Mouse (Mus musculus) thymus, adult 2 months (tissue): ENCODE measurements around the gene Fmc1. TPM values are rescaled to one million over a fixed set of nuclear protein-coding genes. Genes with fewer than 3 reads are reported as not detected.

Source experiments
- DNase-seq: peaks from one replicate; pipeline ENCODE4 v3.0.0; 2021
- H3K27ac ChIP-seq: fragments of 200-500 bp; 2 replicates; pipeline ENCODE4 v1.5.1; 2012; ENCODE audit warnings: low read length, control low read depth; ENCODE audit not compliant: control insufficient read depth, insufficient read depth
- H3K27me3 ChIP-seq: fragments of 200-500 bp; 2 replicates; pipeline ENCODE4 v1.6.1; 2012; ENCODE audit warnings: mild to moderate bottlenecking, low read length, moderate library complexity, mixed read lengths; ENCODE audit not compliant: control insufficient read depth, insufficient read depth
- H3K36me3 ChIP-seq: fragments of 200-500 bp; 2 replicates; pipeline ENCODE4 v1.6.1; 2012; ENCODE audit warnings: mild to moderate bottlenecking, low read length, moderate library complexity; ENCODE audit not compliant: control insufficient read depth, insufficient read depth
- H3K4me1 ChIP-seq: fragments of 200-500 bp; replicated peaks from 2 replicates; pipeline ENCODE4 v1.6.1; 2012; ENCODE audit warnings: low read length; ENCODE audit not compliant: control insufficient read depth, insufficient read depth
- H3K4me3 ChIP-seq: fragments of 200-500 bp; 2 replicates; pipeline ENCODE4 v1.5.1; 2012; ENCODE audit warnings: mild to moderate bottlenecking, low read length, control low read depth, moderate library complexity; ENCODE audit not compliant: control insufficient read depth, insufficient read depth
- CTCF ChIP-seq: fragments of 200-500 bp; IDR thresholded peaks from 2 replicates; pipeline ENCODE4 v1.5.1; 2012; ENCODE audit warnings: mild to moderate bottlenecking, control low read depth, low read length, moderate library complexity, borderline replicate concordance; ENCODE audit not compliant: control insufficient read depth, poor library complexity, insufficient read depth; ENCODE audit errors: extremely low read depth
- POLR2A ChIP-seq: fragments of 200-500 bp; IDR thresholded peaks from 2 replicates; pipeline ENCODE4 v1.6.1; 2012; ENCODE audit warnings: mild to moderate bottlenecking, low read length, control low read depth, moderate library complexity; ENCODE audit not compliant: control insufficient read depth, poor library complexity, insufficient read depth; ENCODE audit errors: extremely low read depth
- WGBS: fragments of 180-500 bp; shearing (Covaris S2); methylation state at CpG from one replicate; pipeline ENCODE4 v1.1.7; 2018; 5-methylcytosine and 5-hydroxymethylcytosine counted together
- polyA plus RNA-seq: library from polyadenylated mRNA; depleted of rRNA; stranded (reverse); fragments of >200 nt; gene quantifications from 2 replicates; pipeline ENCODE4 v1.2.3, GENCODE M21; 2012; rRNA removed

The Fmc1 gene
- 152 and 185 TPM in 2 replicates for polyA plus RNA-seq

DNA sequence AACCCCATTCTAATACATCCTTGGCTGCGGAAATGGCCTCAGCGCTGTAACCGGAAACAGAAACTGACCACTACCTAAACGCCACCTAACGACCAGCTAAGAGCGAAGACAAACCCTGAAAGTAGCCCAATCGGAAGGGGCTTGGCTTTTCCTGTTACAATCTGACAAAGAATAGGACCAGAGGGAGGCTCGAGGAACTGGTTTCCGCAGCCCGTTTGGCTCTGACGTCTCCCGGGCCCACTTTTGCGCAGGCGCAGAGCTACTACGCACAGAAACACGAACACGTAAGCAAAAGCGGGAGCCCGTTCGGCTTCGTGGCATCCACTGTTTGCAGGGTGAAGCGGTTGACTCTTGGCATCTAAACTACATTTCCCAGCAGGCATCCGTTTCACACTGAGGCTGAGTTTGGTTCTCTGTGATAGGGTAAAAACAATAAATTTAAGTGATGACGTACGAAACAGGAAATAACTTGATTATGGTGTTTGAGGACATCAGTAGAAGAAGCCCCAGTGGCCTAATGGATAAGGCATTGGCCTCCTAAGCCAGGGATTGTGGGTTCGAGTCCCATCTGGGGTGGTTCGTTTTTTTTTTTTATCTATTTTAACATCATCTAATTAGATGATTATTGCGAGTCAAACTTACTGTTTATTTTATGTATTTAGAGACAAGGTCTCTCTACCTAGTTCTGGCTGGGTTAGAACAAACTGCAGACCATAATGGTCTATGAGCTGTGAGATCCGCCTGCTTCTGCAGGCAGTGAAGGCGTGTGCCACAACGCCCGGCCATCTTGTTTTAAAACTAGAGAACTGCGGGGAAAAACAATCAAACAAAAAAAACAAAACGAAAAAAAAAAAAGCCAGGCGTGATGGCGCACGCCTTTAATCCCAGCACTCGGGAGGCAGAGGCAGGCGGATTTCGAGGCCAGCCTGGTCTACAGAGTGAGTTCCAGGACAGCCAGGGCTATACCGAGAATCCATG is at the start of gene Fmc1:
Gene Fmc1, plus strand, starts transcription at position 75 of the 978 bp plus-strand sequence.
- no peaks in the 10 kb centered on the region for H3K36me3 ChIP-seq
- H3K4me3 ChIP-seq, result peak within 1 kb of the TSS; percentile 86
- peak; percentile 94 for DNase-seq
- TF ChIP-seq CTCF, result peak; percentile 56; the same call in 1 of the 2 replicates
- peak; percentile 87 for TF ChIP-seq POLR2A
- no peaks in the 10 kb centered on the region for H3K27me3 ChIP-seq
- H3K4me1 ChIP-seq, result peaks cover 3% of the 10 kb centered on the region
- H3K27ac ChIP-seq, result peak within 1 kb of the TSS; percentile 94
- WGBS, result 2% methylated on average over 41 of the region's 41 CpGs

GRCm38 (mm10) chr6:38492550-38492949 is 40.8 kb upstream of the Fmc1 start:
- DNase-seq, result peak; percentile 68
- 93% methylated on average over 3 of the region's 3 CpGs for WGBS
- Histone ChIP-seq H3K4me3 (no peak overlapping the region), H3K4me1 (no peaks in the 10 kb centered on the region), H3K36me3 (peaks cover 19% of the 10 kb centered on the region), H3K27ac (no peak overlapping the region), H3K27me3 (no peaks in the 10 kb centered on the region)
- no peak for TF ChIP-seq CTCF

- H3K27ac ChIP-seq, result no peak overlapping the region
- peaks cover 29% of the 10 kb centered on the region for H3K36me3 ChIP-seq
- H3K4me1 ChIP-seq, result no peaks in the 10 kb centered on the region
- TF ChIP-seq CTCF, result no peak
- DNase-seq, result no peak
- H3K4me3 ChIP-seq, result no peak overlapping the region
- no peaks in the 10 kb centered on the region for H3K27me3 ChIP-seq
- WGBS, result 90% methylated on average over 4 of the region's 4 CpGs
Observed at GRCm38 (mm10) chr6:38495641-38496040, 37.7 kb upstream of the Fmc1 start.

GRCm38 (mm10) chr6:38512096-38512495 is 21.2 kb upstream of the Fmc1 start:
- Histone ChIP-seq H3K4me3 (no peak overlapping the region), H3K4me1 (peaks cover 4% of the 10 kb centered on the region), H3K27ac (no peak overlapping the region; the same call in 1 of the 2 replicates), H3K27me3 (no peaks in the 10 kb centered on the region), H3K36me3 (no peaks in the 10 kb centered on the region)
- DNase-seq, result no peak
- WGBS, result 98% methylated on average over 1 of the region's 1 CpGs
- TF ChIP-seq POLR2A, result no peak

DNA sequence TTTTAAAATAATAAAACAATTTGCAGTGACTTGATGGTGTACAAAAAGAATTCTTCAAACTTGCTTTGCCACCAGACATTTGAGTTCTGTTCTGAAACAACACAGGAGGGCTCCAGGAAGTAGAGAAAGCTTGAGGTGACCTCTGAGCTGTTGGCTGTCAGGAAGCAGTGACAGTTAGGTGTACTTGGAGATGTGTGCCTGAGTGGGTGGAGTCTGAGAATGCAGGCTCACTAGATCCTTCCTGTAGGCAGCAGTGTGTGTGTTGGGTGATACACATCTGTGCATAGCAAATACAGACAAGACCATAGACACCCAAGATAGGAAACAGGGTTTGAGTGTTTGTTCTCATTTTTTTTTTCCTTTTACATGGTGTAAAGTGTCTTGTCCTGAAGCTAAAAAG is 20.5 kb upstream of the Fmc1 start:
- peaks cover 4% of the 10 kb centered on the region for H3K4me1 ChIP-seq
- H3K36me3 ChIP-seq, result no peaks in the 10 kb centered on the region
- no peak overlapping the region for H3K27ac ChIP-seq
- no peak overlapping the region for H3K4me3 ChIP-seq
- peak; percentile 61 for DNase-seq
- TF ChIP-seq CTCF (no peak), POLR2A (no peak)
- H3K27me3 ChIP-seq, result no peaks in the 10 kb centered on the region

DNA sequence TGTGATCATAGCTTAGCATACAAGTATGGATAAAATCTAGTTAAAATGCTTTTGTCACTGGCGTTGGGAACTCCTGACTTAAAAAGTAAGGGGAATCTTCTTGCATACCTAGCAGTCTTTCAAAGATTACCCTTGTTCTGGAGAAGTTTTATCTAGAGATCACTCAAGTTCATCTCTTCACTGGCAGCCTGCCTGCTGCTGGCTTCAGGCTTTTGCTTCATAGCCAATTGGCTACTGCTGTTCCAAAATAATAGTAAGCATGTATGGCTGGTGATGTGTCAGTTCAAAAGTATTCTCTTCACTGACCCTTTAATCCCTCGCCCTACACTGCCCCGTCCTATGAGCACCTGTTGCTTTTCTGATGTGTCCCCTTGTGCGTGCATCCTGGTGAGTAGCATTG is 18.1 kb upstream of the Fmc1 start:
- WGBS, result 95% methylated on average over 4 of the region's 4 CpGs
- Histone ChIP-seq H3K4me1 (peaks cover 4% of the 10 kb centered on the region), H3K27me3 (no peaks in the 10 kb centered on the region), H3K27ac (no peak overlapping the region), H3K4me3 (no peak overlapping the region), H3K36me3 (no peaks in the 10 kb centered on the region)
- DNase-seq, result no peak
- TF ChIP-seq CTCF (no peak), POLR2A (no peak)

DNA sequence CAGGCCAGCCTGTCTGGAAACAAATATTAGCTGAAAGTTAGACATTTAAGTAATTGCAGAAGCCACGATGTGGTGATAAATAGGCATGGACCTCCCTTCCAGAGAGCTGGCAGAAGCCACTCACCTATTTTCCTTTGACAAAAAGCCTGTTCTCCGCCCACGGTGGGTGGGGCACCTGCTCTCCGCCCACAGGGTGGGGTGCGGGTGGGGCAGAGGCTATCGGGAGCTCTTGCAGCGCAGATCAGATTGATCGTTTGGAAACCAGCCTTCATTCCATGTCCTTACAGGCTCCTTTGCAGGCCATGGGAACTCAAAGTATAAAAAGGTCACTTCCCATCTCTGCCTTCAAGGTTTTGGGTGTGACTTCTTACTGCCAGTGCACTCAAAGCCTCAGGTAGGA is 9.5 kb upstream of the Fmc1 start:
- Histone ChIP-seq H3K27ac (no peak overlapping the region), H3K27me3 (no peaks in the 10 kb centered on the region), H3K4me1 (no peaks in the 10 kb centered on the region), H3K36me3 (no peaks in the 10 kb centered on the region), H3K4me3 (no peak overlapping the region)
- no peak for DNase-seq
- TF ChIP-seq POLR2A, result no peak
- TF ChIP-seq CTCF, result no peak
- WGBS, result 69% methylated on average over 8 of the region's 8 CpGs
